Mouse (Mus musculus) adrenal gland, adult 18-20 months (tissue): ENCODE results near the gene Urb1. TPM values are rescaled to one million over a fixed set of nuclear protein-coding genes. Genes with fewer than 3 reads are reported as not detected.

Experiments
- DNase-seq, 2 experiments: peaks; one replicate each; pipeline ENCODE4 v3.0.0; 2021 to 2022; ENCODE audit warnings: low spot score in 2 of 2
- total RNA-seq, 2 experiments: library from RNA; stranded (reverse); gene quantifications; 1 replicate in 1 of 2; 2 replicates in 1 of 2; pipeline ENCODE4 v1.2.3; 2021

The Urb1 gene
- total RNA-seq, 2 experiments from 2014 or later = 17.6 to 18.2 TPM

DNA sequence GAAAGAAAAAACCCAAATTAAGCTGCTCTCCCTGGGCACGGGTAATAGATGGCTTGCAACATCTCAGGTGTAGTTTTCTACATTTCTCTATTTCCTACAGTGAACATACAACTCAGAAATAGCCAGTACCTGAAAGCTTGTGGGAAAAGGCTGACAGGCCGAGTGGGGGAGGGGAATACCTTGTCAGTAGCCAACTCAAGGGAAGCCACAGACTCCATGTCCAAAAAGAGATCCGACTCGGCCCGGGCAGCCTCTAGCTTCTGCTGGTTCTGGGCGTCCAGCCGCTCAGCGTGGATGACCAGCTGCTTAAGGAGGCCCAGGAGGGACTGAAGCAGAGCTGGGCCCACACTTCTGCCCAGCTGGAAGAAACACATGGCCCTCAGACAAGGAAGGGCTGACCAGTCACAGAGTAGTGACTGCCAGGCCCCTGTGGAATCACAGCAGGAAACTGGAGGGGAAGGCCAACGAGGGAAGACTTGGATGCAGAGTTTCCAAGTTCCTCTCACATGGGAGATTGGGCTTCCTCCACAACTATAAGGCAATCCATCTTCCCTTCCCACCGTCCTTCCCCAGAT lies 34.2 kb downstream of the Urb1 start:
- DNase-seq = no peak

DNA sequence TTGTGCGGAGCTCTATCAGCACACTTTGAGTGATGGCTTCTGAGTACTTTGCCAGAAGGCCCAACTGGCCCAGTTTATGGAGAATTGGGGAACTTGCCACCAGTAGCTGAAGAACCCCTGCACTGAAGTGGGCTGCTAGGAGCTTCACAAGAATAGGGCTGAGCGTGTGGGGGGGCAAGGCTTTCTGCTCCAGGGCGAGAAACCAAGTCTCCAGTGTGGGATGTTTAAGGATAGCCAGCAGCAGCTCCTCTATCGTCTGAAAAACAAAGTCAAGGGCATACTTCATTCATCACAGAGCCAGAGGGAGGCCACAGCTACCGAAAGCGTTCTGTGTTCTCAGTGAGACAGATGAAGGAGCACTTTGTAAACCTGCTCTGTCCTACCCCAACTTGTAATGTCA lies 35.6 kb downstream of the Urb1 start:
- DNase-seq = no peak

DNA sequence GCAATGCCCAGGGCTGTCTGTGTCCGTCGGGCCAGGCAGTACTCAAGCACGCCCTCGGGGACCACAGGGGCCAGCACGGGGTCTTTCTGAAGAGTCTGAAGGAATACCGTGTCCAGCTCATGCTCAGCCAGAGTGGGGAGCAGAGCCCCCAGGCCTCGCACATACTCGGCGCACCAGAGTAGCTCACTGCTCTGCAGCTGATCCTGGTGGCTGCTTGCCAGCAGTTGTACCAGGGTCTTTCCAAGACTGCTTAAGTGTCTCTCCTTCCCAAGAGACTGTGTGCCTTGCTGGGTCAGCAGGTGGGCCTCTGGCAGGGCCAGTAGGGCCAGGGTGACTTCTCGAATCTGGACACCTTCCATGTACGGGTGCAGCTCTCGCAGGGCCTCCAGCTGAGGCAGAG lies 36.0 kb downstream of the Urb1 start:
- no peak for DNase-seq

DNA sequence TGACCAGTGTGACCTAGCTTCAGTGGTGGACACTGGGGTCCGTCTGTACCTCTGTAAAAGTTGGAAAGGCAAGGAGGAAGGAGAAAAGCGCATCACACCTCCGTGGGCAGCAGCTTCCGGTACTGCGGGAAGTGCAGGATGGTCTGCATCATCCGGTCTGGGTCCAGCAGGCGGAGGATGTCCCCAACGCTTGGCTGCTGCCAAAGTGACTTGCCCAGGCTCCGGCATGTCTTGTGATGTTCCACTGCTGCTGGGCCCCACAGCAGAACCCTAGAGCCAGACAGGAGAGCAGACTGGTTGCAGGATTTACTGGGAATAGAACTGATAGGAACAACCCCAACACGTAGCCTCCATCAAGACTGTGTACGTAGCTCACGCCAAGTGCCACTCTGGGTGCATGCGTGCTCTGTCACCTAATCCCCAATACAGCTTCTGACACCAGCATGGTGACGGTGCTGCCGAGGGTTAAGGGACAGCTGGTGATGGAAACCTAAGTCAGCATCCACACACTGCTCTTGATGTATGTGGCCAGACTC lies 43.2 kb downstream of the Urb1 start:
- no peak for DNase-seq

DNA sequence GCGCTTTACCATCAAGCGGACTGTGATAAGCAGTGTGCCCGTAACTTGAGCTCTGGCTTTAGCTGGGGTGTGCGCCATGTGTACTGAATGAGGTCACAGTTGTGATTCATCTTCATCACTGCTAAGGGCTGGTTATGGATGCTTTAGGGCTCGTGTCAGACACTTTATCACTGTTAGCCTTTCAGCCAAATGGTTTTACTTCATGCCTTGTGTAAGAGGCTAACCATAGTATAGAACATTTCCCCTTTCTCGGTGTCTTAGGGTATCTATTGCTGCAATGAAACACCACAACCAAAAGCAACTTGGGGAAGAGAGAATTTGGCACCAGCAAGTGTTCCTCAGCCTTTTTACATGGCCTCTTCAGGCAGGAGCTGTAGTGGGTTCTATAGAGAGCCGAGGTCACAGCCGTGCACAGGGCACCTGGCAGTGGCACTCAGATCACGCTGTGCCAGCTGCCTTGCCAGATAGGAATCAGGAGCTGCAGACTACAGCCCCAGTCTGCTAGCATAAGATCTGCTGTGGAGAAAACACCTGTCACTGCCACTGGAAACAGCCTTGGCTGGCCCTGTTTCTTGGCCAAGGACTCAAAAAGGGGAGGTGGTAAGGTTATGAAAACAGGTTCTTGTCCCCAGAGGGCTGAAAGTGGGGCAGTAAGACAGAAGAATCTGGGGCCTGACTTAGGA lies 44.9 kb downstream of the Urb1 start:
- DNase-seq = no peak

DNA sequence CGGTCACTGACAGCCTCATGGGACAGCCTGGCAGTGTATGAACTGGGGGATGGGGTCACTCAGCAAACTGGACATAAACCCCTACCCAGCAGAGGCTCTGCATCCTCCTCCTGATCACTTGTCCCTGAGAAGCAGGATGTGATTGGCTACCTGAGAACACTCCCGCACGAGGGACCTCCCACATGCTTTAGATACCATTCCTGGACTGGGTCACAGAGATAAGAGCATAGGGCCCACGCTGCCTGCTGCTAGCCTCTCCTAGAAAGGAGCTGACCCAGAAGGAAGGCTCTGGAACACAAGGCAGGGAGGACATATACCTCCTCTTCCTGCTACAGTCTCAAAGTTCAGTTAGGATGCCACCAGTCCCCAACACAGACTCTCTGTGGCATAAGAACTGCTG lies 49.7 kb downstream of the Urb1 start:
- DNase-seq = no peak

DNA sequence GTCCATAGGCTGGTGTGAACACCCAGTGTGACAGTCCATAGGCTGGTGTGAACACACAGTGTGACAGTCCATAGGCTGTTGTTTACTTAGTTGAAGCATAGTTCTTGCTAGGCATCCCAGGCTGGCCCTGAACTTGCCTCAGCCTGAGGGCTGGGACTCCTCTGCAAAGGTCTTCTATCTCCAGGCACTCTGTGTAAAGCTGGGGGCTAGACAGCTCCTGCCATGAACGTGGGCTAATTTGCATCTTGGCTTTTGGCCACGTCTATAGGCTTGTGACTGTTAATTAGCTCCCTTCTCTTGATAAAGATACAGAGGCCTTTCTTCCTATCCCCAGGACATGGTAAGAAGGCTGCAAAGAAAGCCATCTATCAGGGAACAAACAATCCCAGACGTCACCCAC lies 50.9 kb downstream of the Urb1 start:
- DNase-seq = no peak

DNA sequence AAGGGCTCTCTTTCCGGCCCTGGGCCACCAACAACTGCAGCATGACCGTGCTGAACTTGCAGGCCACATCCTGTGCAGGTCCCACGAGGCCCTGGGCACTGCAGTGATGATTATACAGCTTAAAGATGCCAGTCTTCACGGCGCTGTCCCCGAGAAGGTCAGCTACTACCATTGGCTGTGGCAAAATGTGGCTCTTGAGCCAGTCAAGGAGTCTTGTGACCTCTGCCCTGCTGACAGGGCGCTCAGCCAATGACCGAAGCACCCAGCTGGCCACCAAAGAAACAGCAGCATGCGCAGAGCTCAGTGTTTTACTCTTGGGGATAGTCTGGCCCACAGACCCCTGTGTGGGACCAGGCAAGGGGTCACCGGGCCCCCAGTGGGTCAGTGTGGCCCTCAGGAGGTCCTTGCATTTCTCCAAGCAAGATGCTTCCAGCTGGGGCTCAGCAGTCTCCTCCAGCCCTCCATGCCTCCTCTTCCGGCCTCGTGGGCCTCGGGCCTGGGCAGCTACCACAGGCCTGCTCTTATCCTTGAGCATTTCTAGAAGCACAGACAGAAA lies 56.7 kb downstream of the Urb1 start:
- no peak for DNase-seq

DNA sequence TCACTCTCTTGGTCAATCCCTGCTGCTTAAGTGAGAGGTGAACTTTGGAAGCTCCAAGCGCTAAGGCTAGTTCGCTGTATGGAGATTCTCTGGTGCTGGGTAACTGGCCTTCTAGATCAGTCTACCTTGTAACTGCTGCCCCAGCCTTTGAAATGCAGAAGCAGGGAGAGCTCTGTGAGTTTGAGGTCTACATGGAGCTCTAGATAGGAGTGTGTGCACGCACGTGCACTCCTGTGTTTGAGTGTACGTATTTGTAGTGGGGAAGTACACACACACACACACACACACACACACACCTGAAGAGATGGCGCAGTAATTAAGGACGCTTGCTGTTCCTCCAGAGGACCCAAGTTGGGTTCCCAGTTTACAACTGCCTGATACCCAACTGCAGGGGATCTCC lies 62.0 kb downstream of the Urb1 start:
- no peak for DNase-seq

DNA sequence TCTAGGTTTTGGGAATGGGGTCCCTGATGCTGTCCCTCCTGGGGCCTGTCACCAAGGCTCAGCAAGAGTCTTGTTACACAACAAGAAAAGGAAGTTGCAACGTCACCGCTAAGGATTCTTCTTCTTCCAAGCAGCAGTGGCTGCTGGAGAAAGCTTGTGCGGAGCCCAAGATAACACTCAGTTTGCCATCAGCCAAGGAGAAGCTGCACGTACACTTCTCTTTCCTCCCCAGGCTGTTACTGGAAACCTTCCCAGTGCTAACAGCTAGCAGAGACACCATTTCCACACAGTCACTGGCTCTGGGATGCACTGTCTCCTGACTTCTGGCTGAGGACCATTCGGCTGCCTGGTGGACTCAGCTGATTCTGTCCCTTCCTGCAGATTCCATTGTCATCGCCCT lies 63.1 kb downstream of the Urb1 start:
- no peak for DNase-seq

DNA sequence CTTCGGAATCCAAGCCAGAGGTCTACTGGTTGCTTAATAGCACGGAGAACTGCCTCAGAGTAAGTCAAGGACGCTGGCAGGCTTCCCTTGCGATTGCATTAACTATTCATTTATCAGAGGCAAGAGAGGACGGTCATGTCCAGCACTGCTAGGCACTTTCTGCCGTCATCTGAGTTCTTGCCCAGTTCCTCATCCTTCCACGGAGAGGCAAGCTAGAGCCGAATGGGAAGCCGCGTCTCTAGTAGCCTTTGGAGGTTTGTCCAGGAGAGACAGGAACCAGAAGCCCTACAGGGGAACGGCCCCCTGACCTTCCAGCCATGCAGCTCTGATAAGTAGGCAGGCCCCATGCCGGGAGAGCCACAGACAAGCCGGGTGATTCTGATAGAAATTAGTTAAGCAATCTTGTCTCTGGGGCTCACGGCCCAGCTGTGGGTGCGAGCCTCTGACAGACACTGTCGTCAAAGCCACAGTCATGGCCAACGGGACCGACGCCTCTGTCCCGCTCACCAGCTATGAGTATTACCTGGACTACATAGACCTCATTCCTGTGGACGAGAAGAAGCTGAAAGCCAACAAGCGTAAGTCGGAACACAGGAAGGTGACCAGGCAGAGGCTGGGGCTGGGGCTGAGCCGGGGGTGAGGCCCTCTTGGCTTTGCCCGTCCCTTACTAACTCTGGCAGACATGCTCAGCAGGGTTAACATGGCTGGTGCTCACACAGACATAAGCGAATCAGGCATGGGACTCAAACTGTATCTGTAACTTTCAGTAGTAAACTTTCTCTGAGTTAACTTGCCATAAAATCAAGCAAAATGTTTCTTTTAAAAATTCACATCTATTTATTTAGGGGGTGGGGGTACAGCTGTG lies 71.9 kb downstream of the Urb1 start, which contains the start of gene Mrap:
TSS of gene Mrap (plus strand) at position 116 of the 865 bp plus-strand sequence.
- peak; percentile 70 to 79 for DNase-seq

DNA sequence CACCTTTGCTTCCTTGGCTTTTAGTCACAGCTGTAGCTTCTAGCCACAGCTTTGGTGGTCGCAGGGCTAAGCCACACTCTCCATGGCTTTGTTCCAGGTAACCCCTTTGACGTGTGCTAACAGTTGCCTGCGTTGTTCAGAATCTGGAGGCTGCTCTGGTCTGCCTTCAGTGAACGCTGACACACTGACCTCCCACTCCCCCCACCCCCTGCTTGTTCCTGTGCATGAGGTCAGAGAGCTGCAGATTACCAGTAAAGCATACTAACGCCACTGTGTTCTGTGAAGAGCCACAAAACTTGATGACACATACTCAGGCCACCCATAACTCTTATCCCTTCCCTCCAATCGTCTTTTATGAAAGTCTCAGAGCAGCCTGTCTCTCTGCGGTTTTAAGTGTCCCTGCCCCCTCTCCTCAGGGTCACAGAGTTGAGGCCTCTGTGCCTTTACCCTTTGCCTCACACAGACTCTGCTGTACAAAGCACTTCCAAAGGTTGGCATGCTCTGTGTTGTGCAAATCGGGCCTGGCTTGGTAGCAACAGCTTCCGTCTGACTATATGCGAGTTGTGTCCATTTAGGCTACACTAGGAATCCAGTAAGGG lies 73.4 kb downstream of the Urb1 start:
- DNase-seq = peak in 1 of 2 experiments; percentile 60

DNA sequence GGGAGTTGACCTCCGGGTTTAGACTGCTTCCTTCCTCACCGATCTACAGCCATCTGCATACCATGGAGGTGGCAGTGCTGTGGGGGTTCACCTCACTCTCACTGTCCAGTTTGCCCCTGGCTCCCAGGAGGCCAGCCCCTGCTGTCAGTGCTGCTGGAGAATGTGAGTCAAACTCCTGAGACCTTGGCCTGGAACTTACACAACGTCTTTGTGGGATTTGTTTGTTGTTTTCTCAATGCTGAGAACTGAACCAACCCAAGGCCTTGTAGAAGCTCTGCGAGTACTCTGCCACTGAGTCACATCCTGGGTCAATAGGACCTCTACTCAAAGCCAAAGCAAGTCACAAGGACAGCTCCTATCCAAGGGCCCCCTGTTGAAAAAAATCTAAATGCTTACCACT lies 74.6 kb downstream of the Urb1 start:
- DNase-seq = peak in 1 of 2 experiments; percentile 63

DNA sequence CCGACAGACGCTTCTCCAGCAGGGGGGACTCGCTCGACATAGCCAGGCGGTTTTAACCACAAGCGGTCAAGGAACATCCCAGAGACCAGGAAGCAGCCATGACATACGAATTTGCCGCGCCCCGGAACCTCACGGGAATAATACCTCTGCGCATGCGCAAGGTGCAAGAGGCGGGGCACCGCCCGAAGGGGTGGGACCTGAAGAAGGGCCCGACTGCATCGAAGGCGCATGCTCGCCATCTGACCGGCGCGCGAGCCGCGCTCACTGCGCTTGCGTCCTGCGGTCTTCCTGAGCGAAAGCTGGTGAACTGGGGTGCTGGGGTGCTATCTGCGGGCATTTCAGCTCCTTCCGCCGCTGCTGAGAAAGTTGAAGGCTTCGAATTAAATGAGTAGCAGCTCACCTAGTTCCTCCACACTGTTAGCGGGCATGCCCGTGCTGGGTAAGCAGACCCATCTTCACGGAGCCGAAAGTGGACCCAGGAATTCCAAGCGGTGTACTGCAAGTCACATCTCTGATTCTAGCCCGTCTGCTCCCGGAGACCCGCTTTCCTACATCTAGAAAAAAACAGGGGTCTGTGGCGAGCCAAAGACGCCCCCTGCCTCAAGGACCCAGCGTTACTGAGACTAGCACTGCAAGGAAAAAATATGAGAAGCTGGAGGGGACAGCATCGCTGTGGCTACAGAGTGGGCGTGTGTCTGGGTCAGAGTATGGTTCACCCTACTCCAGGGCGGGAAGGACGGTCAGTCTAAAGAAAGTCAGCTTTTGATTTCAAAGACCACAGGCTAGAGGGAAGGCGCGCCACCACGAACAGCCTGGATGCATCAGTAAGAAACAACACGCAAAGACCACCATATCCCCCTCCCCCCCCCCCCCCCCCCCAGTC lies 82.7 kb downstream of the Urb1 start, which contains the start of gene Mis18a:
TSS of gene Mis18a (minus strand) at position 172 of the 883 bp plus-strand sequence.
- peak; percentile 94 to 95 for DNase-seq

DNA sequence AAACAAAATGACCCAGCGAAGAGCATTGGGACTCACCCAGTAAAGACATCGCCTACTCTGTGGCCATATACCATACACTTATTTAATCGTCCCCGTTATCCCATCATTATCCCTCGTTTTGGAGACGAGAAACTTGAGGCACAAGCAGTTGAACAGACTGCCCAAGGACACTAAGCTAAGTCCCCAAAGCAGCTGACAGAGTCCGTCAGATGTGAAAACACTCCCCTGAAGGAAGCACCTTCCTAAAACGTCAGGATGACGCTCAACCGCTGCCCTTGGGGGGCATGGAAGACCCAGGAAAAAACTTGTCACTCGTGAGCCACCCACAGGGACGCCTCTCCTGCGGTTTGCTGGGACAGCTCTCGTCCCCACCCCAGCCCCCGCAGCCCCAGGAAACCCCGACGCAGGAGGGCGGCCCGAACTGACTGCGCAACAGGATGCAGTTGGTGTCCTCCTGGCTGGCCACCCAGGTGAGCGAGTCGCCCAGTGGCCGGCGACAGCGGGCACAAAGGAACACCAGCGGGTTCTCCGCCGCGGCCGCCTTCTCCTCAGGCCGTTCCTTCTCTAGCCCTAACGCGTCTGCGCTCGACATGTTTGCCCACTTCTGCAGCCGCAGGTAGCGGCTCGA lies 83.5 kb downstream of the Urb1 start:
- no peak for DNase-seq

DNA sequence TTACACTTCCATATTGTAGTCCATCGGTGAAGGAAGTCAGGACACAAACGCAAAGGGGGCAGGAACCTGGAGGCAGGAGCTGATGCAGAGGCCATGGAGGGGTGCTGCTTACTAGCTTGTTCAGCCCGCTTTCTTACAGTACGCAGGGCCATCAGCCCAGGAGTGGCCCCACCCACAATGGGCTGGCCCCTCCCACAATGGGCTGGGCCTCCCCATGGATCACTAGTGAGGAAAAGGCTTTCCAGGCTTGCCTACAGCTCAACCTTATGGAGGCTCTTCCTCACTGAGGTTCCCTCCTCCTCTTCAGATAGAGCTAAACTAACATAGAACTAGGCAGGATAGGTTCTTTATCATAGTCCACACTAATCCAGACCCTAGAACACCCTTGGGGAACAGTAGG lies 86.2 kb downstream of the Urb1 start:
- no peak for DNase-seq

DNA sequence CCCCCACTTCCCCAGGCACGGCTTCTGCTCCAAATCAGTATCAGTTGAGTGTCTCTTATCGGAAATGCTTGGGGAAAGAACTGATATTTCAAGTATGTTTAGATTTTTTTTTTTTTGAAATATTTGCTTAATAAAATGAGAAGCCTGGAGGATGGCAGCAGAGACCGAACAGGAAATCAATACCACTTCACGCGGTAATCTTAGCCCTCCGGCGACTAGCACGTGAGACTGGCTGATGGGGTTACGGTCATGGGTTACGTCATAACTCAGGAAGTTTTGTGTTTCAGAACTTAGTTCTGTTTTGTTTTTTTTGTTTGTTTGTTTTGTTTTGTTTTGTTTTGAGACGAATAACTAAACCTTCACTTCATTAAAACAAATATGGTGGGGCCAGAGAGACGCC lies 99.9 kb downstream of the Urb1 start:
- DNase-seq = no peak

DNA sequence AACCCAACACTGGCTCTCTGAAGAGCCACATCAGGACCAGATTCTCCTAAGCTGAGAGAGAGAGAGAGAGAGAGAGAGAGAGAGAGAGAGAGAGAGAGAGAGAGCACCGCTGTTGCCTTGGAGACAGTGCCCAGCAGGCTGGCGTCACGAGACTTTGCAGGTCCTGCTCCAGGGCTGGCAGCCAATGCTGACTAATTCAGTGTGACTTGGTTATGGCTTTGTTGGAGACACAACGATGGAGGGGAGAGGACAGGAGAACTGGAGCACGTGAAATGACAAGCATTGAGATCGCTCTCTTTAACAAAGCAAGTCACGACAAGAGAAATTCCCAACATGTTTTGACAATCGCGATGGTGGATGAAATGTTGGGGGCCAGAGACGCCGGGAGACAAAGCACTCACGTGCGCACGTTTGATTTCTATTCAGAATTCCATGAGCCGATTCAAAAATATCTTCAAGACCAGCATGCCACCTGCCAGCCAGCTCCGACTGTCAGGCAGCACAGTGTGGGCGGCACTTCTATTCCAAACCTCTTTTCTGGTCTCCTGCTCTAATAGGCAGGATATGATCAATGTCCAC lies 100.4 kb downstream of the Urb1 start:
- peak; percentile 46 to 52 for DNase-seq

DNA sequence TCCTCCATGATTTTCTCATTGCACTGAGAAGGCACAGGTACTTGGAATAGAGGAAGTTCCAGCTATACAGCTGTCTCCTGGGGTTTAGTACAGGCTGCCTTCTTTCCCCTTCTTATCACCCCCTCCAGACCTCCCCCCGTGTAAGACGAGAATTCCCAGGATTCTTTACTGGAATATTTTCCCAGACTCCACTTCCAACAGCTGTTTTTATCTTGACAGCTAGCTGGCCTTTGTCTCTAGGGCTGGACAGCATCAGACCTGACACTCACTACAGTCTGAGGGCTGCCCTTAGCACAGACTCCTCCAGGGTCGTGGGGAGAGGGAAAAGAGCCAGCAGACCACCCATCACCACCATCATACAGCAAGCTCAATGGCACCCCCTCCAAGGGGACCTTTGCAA lies 103.9 kb downstream of the Urb1 start:
- DNase-seq = no peak
